Comparison of ENCODE assay signal across 28 mouse cellular contexts in genomic region chr5:120692034-120692433, GRCm38 (mm10). TPM values are rescaled to one million over a fixed set of nuclear protein-coding genes. Genes with fewer than 3 reads are reported as not detected.
"Had no signal": no experiment of that assay in that cellular context is flagged by ENCODE, and none has a peak within 500 bp of the region (broad histone marks: within the 10 kb centered on the region; RNA-seq: fewer than 3 reads in every experiment).

No protein-coding gene starts in this region.

- H3K9ac ChIP-seq: intestine, embryonic 15.5 days; limb, embryonic 13.5 days; liver, embryonic 12.5 days; liver, embryonic 15.5 days; lung, embryonic 15.5 days; midbrain, embryonic 13.5 days; neural tube, embryonic 13.5 days; stomach, embryonic 15.5 days had no signal

- H3K27ac ChIP-seq: intestine, embryonic 15.5 days; layer of hippocampus, adult 2 months; left cerebral cortex, adult 2 months; limb, embryonic 10.5 days; limb, embryonic 13.5 days; liver, embryonic 12.5 days; liver, embryonic 15.5 days; lung, embryonic 15.5 days; midbrain, embryonic 10.5 days; midbrain, embryonic 13.5 days; neural tube, embryonic 13.5 days; stomach, embryonic 15.5 days had no signal

- H3K36me3 ChIP-seq: intestine, embryonic 15.5 days; limb, embryonic 10.5 days; liver, embryonic 12.5 days; liver, embryonic 15.5 days; lung, embryonic 15.5 days; midbrain, embryonic 10.5 days; stomach, embryonic 15.5 days had no signal

- ATAC-seq: intestine, embryonic 15.5 days; liver, embryonic 12.5 days; midbrain, embryonic 13.5 days; midbrain, embryonic 16.5 days had no signal

- H3K4me2 ChIP-seq: intestine, embryonic 15.5 days; limb, embryonic 13.5 days; liver, embryonic 12.5 days; liver, embryonic 15.5 days; lung, embryonic 15.5 days; midbrain, embryonic 13.5 days; neural tube, embryonic 13.5 days; stomach, embryonic 15.5 days had no signal

- DNase-seq: kidney, adult 11 months; kidney, adult 9 months; layer of hippocampus, postnatal 36 days; liver; lung, adult 18-20 months; lung, postnatal 10 days; lung, postnatal 36 days; retina, postnatal 1 day; right cerebral cortex, postnatal 25 days; thymus, adult 2 months; thymus, postnatal 14 days; thymus, postnatal 4 days had no signal

- H3K9me3 ChIP-seq: intestine, embryonic 15.5 days; limb, embryonic 10.5 days; limb, embryonic 13.5 days; liver, embryonic 12.5 days; liver, embryonic 15.5 days; lung, embryonic 15.5 days; megakaryocyte, embryonic 14.5 days; midbrain, embryonic 10.5 days; midbrain, embryonic 13.5 days; neural tube, embryonic 13.5 days; stomach, embryonic 15.5 days had no signal

- H3K4me3 ChIP-seq: intestine, embryonic 15.5 days; layer of hippocampus, adult 2 months; left cerebral cortex, adult 2 months; limb, embryonic 10.5 days; limb, embryonic 13.5 days; liver, embryonic 12.5 days; liver, embryonic 15.5 days; lung, embryonic 15.5 days; megakaryocyte, embryonic 14.5 days; midbrain, embryonic 10.5 days; midbrain, embryonic 13.5 days; myocyte; neural tube, embryonic 13.5 days; stomach, embryonic 15.5 days had no signal

- H3K4me1 ChIP-seq: liver, embryonic 12.5 days; lung, embryonic 15.5 days; stomach, embryonic 15.5 days had no signal

RNA-seq across cellular contexts. Expression of gene Dtx1, which starts 19.7 kb away (rescaled TPM):
- polyA plus RNA-seq: myocyte had no signal

RNA-seq across cellular contexts. Expression of gene Oas2, which starts 57.6 kb away (rescaled TPM):
- polyA plus RNA-seq: limb, embryonic 10.5 days; midbrain, embryonic 10.5 days; myocyte had no signal

RNA-seq across cellular contexts. Expression of gene Cfap73, which starts 58.0 kb away (rescaled TPM):
- polyA plus RNA-seq: intestine, embryonic 15.5 days; large intestine, adult 2 months; limb, embryonic 10.5 days; limb, embryonic 13.5 days; liver, embryonic 12.5 days; liver, embryonic 15.5 days; midbrain, embryonic 10.5 days; midbrain, embryonic 13.5 days; myocyte; neural tube, embryonic 13.5 days; stomach, embryonic 15.5 days had no signal
